Mouse (Mus musculus): ENCODE data around the gene Selenof.
A peak's percentile ranks its signal among the peaks of the same experiment; 100 is the strongest.
"Not testable (repeated sequence)": the region's sequence is repeated elsewhere in the genome, so short reads cannot be mapped to it uniquely, and the experiment has no call there.

The Selenof gene

GRCm38 (mm10) chr3:144602819-144603218, 32.7 kb downstream of the Selenof start:
- DNase-seq (ENCODE audit: low spot score), result no peak

- no peak for DNase-seq (ENCODE audit: low spot score)
Measured at GRCm38 (mm10) chr3:144603558-144603957, 33.5 kb downstream of the Selenof start.

DNA sequence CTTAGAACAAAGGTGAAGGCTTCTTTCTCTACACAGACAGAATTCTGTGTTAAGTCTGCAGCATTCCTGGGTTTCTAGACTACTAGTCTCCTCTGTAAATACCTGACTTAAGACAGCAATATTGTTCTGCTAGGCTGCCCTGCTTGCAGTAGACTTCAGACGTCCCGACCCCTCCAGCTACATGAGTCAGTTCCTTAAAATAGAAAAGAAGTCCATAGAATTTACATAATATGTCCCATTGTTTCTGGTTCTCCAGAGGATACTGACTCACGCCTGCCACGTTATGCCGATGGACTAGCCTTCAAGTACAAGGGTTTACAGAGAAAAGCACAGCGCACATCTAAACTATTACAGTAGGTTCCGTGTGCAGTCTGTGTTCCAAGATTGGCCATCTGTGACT, 34.1 kb downstream of the Selenof start:
- DNase-seq (ENCODE audit: low spot score), result no peak

GRCm38 (mm10) chr3:144605811-144606210, 35.7 kb downstream of the Selenof start:
- DNase-seq (ENCODE audit: low spot score), result not testable (repeated sequence)

- DNase-seq (ENCODE audit: low spot score), result no peak
Measured at GRCm38 (mm10) chr3:144606449-144606848, 36.3 kb downstream of the Selenof start.

- DNase-seq (ENCODE audit: low spot score), result no peak
Measured at GRCm38 (mm10) chr3:144608090-144608489, 38.0 kb downstream of the Selenof start.

GRCm38 (mm10) chr3:144610759-144611158, 40.7 kb downstream of the Selenof start:
- no peak for DNase-seq (ENCODE audit: low spot score)

DNA sequence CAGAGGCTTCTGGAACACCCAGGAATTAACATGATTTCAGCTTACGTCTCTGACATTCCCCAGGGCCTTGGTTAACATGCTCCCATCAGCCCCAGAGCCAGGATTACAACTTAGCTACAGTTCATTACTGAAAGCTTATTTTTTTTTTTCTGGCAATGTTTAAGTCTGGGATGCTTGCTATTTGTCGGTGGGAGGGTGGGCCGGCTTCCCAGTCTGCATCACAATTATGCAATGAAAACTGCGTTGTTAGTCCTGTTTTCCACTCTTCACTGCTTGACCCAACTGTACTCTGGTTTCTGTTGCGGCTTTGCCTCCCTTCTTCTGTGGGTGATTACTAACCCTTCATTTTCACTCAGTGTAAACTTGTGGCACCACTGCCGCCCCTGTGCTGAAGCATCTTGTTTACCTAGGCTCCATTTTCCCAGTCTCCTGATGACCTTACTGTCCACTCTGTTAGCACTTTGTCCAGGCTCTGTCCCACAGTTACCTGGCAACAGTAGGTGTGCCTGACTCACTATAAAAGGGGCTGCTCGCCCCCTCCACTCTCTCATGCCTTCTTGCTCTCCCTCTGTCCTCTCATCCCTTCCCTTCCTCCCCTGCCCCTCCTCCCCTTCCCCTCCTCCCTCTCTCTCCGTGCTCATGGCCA, 41.6 kb downstream of the Selenof start:
- no peak for DNase-seq (ENCODE audit: low spot score)

GRCm38 (mm10) chr3:144612382-144612781, 42.3 kb downstream of the Selenof start:
- DNase-seq (ENCODE audit: low spot score), result no peak

- no peak for DNase-seq (ENCODE audit: low spot score)
Measured at GRCm38 (mm10) chr3:144614277-144614676, 44.2 kb downstream of the Selenof start.

GRCm38 (mm10) chr3:144614698-144615097, 44.6 kb downstream of the Selenof start:
- DNase-seq (ENCODE audit: low spot score), result no peak

- DNase-seq (ENCODE audit: low spot score), result no peak
Measured at GRCm38 (mm10) chr3:144615459-144615858, 45.4 kb downstream of the Selenof start.

DNA sequence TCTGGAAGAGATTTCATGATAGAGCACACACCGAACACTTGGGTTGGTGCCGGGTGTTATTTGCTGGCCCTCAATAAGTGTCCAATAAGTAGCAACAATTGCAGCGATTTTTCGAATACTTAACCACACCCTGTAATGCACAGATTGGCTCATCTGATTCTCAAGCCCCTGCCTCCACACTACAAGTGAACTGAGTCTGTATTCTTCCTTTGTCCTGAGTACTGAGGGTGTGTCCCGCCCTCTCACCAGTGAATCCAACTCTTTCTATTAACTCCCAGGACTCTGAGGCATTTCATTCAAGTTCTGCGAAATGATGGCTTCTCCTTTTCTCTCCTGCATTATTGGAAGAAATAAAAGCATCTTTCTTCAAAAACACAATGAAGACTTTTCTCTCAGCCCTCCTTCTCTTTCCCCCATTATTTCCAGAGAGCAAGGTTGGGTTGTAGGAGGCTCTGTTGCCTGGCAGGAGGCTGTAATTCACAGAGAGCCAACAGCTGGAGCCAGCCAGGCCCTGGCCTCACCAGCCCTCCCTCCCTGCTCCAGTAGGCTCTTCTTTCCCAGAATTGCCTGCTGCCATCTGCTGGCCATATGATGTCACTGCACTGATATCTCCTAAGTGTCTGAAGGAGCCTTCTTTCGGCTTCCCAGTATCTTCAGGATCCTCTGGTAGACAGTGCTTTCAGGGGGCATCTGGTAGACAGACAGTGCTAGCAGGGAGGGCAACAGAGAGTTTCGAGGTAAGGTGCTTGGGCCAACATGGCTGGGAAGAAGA, 46.7 kb downstream of the Selenof start:
- peak; percentile 84 for DNase-seq (ENCODE audit: low spot score)

- DNase-seq (ENCODE audit: low spot score), result no peak
Measured at GRCm38 (mm10) chr3:144617633-144618180, 47.6 kb downstream of the Selenof start.

- no peak for DNase-seq (ENCODE audit: low spot score)
Measured at GRCm38 (mm10) chr3:144622930-144623612, 53.0 kb downstream of the Selenof start.

DNA sequence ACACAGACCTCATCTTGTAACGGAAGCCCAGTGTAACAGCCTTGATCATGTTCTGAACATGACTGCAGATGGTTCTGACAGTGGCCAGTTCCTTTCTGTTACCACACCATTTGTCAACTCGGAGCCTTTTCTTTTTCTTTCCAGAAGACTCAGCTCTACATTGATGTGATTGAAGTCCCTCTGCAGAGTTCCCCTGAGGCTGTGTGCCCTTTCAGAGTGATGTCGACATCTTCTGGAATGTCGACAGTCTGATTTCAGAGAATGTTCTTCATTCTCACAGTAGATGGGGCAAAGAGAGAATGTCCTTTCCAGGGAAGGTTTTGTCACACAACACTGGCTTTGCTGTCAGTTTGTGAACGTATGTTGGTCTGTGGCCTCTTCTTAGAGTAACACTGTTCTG, 55.6 kb downstream of the Selenof start:
- DNase-seq (ENCODE audit: low spot score), result peak; percentile 46

DNA sequence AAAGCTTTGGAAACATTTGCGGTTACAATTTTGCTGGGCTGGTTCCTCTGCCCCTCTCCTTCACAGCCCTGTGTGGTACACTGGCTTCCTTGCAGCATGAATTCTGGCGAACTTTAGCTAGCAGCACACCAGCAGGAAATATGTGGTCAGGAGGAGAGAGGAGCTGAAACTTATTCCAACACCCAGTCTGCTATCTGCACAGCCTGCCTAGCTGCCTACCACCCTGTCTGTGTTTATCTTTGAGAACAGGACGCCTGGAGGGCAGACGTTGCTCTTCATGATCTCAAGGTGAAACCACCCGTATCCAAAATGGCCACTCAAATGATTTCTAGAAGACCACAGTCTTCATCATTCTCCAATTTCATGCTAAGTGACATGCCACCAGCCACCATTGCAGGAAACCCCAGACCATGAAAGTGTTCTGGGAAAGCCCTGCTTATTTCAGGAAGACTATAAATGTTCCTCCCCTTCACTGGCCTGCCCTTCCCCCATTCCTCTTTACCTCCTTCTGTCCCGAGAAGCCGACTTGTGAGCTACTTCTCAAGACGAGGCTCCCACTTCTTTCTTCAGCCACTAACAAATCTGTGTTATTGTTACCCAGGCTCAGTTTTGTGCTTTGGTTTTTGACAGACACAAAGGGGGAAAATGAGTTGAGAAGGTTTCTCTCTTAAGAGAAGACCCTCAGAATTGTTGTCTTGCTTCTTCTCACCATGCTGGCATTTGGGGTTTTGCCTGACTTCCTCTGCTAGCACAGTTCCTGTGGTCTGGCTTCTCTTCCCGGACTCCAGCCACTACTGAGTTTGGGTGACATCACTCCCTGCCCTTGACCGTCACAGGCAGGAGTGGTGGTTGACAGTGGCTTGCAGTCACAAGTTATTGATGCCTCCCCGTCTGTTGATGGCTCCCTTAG, 58.2 kb downstream of the Selenof start:
- no peak for DNase-seq (ENCODE audit: low spot score)

GRCm38 (mm10) chr3:144628915-144629230, 58.8 kb downstream of the Selenof start:
- no peak for DNase-seq (ENCODE audit: low spot score)

GRCm38 (mm10) chr3:144635236-144635635, 65.1 kb downstream of the Selenof start:
- no peak for DNase-seq (ENCODE audit: low spot score)

GRCm38 (mm10) chr3:144638110-144638509, 68.0 kb downstream of the Selenof start:
- DNase-seq (ENCODE audit: low spot score), result no peak

DNA sequence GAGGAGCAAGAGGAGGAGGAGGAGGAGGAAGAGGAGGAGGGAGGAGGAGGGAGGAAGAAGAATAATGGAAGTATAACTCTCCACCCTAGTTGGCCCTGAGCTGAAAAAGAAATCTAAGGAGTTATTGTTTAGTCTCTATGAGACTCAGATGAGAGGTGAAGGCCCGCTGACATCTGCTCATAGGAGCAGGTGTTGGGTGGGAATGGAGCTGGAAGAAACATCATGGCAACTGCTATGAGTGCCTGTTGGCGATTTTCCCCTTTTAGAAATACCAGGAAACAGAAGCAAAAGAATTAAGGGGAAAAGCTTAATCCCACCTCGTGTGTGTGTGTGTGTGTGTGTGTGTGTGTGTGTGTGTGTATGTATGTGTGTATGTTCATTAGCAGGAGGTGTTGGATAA, 69.3 kb downstream of the Selenof start:
- DNase-seq (ENCODE audit: low spot score), result no peak

- DNase-seq (ENCODE audit: low spot score), result no peak
Measured at GRCm38 (mm10) chr3:144640033-144640432, 69.9 kb downstream of the Selenof start.

Data from lung, postnatal 25 days (tissue).